Mouse (Mus musculus) neural tube, embryonic 10.5 days (tissue): ENCODE data around the gene Hist1h2af.
"Not testable (repeated sequence)": the region's sequence is repeated elsewhere in the genome, so short reads cannot be mapped to it uniquely, and the experiment has no call there.

Experiments
- DNase-seq: peaks from one replicate; pipeline ENCODE4 v3.0.0-alpha.2; 2017; ENCODE audit warnings: low spot score; ENCODE audit errors: extremely low spot score

Hist1h2af gene

DNA sequence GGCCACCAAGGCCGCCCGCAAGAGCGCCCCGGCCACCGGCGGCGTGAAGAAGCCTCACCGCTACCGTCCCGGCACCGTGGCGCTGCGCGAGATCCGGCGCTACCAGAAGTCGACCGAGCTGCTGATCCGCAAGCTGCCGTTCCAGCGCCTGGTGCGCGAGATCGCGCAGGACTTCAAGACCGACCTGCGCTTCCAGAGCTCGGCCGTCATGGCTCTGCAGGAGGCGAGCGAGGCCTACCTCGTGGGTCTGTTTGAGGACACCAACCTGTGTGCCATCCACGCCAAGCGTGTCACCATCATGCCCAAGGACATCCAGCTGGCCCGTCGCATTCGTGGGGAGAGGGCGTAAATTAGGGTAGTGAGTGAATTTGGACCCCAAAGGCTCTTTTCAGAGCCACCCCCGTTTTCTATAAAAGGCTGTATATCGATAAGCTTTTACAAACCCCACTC lies 42.2 kb downstream of the Hist1h2af start:
- DNase-seq = not testable (repeated sequence)

DNA sequence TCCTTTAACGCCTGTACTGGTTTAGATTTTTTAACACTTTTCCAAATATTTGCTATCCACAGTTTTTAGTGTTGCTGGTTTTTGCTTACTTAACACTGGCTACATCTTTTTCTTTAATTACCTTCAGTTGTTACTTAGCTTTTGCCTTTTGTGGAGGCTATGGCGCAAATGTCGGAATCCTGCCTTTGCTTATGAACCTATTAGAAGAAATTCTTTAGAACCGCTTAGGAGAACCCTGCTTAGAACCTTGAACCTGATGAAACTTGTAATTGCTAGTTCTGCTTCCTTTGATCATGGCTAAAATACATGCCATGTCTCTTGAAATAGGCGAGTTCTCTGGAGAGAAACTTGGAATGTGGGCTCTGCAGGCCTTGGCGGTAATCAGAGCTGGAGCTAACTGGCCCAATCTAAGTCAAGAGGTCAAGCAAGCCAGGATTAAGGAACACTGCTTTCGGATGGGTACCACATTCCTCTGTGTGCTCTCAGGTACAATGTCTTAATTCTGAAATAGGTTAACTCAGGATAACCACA lies 42.7 kb downstream of the Hist1h2af start:
- DNase-seq = peak; percentile 52

DNA sequence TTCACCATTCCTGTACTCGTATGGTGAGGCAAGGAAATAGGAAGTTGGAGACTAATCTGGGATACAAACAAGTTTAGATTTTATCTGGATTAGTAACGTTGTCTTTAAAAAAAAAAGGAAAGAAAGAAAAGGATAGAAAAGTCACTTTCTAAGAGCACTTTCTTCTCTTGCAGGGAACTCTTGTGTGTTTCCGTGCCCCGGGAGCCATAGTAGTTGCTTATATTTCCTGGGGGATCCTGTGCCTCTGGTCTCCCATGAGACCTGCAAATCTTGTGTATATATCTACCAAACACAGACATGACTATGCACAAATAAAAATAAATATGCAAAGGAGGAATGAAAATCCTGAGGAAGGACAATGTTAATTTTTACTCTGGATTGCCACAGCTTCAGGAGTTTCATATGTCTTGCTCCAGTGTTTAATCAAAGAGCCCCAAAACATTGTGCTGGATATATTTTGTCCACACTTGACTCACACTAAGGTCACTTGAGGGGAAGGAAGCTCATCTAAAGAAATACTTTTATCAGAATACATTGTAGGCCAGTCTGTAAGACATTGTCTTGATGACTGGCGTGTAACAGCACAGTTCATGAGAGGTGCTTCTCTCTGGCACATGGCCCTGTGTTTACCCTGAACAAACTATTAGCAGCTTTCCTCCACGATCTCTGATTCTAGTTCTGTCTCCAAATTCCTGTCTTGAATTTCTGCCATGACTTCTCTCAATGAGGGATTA lies 43.4 kb downstream of the Hist1h2af start:
- DNase-seq = no peak

DNA sequence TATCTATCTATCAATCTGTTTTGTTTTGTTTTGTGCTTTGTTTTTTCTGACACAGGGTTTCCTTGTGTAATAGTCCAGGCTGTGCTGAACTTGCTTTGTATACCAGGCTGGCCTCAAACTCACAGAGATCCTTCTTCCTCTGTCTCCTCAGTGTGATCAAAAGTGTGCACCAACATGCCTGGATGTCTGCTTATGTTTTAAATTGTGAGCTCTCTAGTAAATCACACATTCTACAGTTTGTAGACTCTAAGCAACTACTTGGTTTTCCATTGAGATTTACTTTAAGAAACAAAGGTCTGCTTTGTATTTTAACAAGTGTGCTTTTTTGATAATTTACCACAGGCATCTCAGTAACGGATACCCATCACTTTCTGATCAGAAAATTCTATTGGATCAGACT lies 44.1 kb downstream of the Hist1h2af start:
- no peak for DNase-seq

DNA sequence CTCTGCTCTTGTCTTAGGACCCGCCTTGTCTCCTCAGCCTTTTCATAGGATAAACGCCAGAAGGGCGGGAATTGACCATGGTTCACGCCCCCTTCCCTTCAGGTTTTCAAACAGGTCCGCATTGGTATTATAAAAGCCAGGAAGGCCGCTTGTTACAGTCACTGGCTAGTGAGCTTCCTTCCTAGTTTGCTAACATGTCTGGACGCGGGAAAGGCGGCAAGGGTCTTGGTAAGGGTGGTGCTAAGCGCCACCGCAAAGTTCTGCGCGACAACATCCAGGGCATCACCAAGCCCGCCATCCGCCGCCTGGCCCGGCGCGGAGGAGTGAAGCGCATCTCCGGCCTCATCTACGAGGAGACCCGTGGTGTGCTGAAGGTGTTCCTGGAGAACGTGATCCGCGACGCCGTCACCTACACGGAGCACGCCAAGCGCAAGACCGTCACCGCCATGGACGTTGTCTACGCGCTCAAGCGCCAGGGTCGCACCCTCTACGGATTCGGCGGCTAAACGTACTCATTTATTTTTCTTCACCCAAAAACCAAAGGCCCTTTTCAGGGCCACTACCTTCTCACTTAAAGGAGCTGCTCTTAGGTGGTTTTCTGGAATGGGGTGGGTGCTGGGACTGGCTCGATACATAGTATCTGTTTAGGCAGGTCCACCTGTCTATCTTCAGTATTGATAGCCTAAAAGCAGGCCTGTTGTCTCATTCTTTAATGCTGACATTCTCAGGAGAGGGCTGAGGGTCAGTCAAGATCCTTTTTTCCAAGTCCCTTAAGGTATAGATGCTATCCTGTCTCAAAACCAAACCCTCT lies 47.9 kb downstream of the Hist1h2af start, which contains the start of gene Hist1h4d:
Gene Hist1h4d (plus strand): TSS at position 191 of the 811 bp plus-strand sequence.
- DNase-seq = peak; percentile 98

DNA sequence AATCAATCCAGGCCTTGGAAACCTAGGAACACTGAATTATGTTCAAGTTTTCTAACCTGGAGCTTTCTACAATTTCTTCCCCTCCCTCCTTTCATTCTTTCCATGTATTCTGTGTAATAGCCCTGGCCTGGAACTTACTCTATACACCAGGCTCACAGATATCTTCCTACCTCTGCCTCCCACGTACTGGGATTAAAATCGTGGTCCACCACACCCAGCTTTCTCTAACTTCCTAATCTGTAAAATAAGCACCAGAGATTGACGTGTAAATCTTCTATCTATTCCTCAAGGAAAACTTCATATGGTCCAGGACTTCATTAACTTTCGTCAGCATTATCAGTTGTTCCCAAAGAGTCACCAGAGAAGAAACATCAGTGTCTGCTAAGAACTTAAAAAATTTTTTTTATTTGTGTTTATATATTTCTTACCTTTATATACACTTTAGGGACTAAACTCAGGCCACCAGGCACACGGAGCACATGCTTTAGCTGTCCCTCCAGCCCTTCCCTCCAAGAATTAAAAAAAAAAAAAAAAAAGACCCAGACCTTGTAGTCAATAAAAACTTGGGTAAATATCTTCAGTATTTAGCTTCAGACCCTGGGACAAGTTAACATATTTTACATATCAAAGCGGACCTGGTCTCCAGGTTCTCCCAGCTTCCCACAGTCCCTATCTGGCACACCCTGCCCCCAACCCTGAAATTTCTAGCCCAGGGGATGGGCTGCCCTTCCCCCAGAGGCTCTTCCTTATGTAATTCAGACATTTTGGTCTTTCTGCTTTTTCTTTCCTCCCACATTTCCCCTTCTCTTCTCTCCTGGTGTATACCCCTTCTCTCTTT lies 48.7 kb downstream of the Hist1h2af start:
- peak; percentile 43 for DNase-seq

DNA sequence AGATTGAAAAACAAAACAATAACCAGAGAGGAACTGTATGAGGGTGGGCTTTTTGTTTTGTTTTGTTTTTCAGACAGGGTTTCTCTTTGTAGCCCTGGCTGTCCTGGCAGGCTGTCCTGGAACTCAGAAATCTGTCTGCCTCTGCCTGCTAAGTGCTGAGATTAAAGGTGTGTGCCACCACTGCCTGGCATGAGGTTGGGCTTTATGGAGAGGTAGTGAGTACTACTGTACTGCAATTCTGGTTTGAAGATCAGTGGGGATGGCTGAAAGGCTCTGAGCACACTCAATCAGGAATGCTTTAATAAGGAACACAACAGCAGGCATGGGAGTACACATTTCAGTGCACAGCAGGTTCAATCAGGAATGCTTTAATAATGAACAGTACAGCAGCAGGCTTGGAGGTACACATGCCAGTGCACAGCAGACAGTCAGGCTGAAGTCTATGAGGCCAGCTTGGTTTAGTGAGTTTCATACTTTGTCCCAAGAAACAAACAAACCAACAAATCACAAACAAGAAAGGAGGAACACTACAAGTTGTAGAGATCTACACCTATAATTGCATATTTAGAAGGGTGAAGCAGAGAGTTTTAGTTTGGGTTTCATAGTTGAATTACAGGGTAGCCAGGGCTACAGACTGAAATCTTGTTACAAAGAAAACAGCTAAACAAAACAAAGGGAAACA lies 49.8 kb downstream of the Hist1h2af start:
- DNase-seq = no peak
